Mouse (Mus musculus): Measurements from ENCODE around the gene Sar1b. TPM values are rescaled to one million over a fixed set of nuclear protein-coding genes. Genes with fewer than 3 reads are reported as not detected.
A peak's percentile ranks its signal among the peaks of the same experiment; 100 is the strongest.
"Not testable (repeated sequence)": the region's sequence is repeated elsewhere in the genome, so short reads cannot be mapped to it uniquely, and the experiment has no call there.

Sar1b gene
- polyA plus RNA-seq (2014; fragmentation: Nextera tagmentation; extraction: Ambion mirVana) = 113 and 116 TPM in 2 replicates

DNA sequence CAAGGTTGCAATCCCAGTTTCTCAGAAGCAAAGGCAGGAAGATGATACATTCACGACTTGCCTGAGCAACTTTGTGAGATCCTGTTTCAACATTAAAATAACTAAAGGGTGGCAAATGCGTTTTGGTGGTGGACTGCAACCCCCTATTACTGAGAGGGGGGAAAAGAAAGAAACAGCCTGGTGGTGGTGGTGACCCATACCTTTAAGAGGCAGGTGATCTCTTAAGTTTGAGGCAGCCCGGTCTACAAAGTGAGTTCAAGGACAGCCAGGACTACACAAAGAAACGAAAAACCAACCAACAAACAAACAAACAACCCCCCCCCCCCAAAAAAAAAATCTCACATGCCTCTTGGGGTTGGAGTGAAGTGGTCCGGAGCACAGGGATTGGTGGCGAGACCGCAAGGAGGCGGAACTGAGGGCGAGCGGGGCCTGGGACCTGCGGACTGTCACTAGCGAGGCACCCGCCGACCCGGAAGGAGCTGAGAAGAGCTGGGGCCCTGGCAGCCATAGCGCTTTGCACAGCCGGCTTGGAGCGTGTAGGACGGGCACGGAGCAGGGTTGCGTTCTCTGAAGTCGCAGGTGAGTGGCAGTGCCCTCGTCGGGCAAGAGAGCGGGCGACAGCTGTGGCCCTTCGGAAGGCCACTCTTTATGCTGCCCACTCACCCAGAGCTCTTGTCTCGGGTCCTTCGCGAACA, at the start of gene Sar1b, which contains the start of gene Sec24a:
TSS of gene Sar1b (plus strand) at position 475 of the 695 bp plus-strand sequence.
TSS of gene Sec24a (minus strand) at position 422 of the 695 bp plus-strand sequence.
- ATAC-seq (replicated peaks; ENCODE audit: low FRiP score) = peak; percentile 82
- Histone ChIP-seq H3K27ac (ENCODE audit: low read depth, low read length) (no peak within 1 kb of the TSS), H3K27me3 (ENCODE audit: control insufficient read depth, insufficient read depth, low read length) (no peaks in the 10 kb centered on the region), H3K9ac (ENCODE audit: low read length) (peak within 1 kb of the TSS; percentile 75), H3K4me3 (ENCODE audit: low read depth, low read length) (peak within 1 kb of the TSS; percentile 86), H3K4me2 (ENCODE audit: low read depth, low read length, severe bottlenecking) (peak within 1 kb of the TSS; percentile 92), H3K36me3 (ENCODE audit: control insufficient read depth, insufficient read depth, low read length) (no peaks in the 10 kb centered on the region), H3K4me1 (replicated peaks; ENCODE audit: control insufficient read depth, insufficient read depth, low read length) (peaks cover 2% of the 10 kb centered on the region; the same call in 1 of the 2 replicates), H3K9me3 (ENCODE audit: control insufficient read depth, low read length) (no peaks in the 10 kb centered on the region)
- 2% methylated on average over 30 of the region's 30 CpGs for WGBS
- peak; percentile 90 for DNase-seq (ENCODE audit: low spot score)

GRCm38 (mm10) chr11:51721066-51721465, 42.4 kb upstream of the Sar1b start:
- Histone ChIP-seq H3K36me3 (ENCODE audit: control insufficient read depth, insufficient read depth, low read length) (peaks cover 4% of the 10 kb centered on the region; the same call in 1 of the 2 replicates), H3K4me2 (ENCODE audit: low read depth, low read length, severe bottlenecking) (no peak overlapping the region), H3K4me1 (replicated peaks; ENCODE audit: control insufficient read depth, insufficient read depth, low read length) (no peaks in the 10 kb centered on the region), H3K27me3 (ENCODE audit: control insufficient read depth, insufficient read depth, low read length) (no peaks in the 10 kb centered on the region), H3K27ac (ENCODE audit: low read depth, low read length) (no peak overlapping the region), H3K4me3 (ENCODE audit: low read depth, low read length) (no peak overlapping the region), H3K9me3 (ENCODE audit: control insufficient read depth, low read length) (no peaks in the 10 kb centered on the region), H3K9ac (ENCODE audit: low read length) (no peak overlapping the region)
- no peak for ATAC-seq (replicated peaks; ENCODE audit: low FRiP score)
- 95% methylated on average over 11 of the region's 11 CpGs for WGBS
- no peak for DNase-seq (ENCODE audit: low spot score)

- Histone ChIP-seq H3K4me2 (ENCODE audit: low read depth, low read length, severe bottlenecking) (no peak overlapping the region), H3K4me3 (ENCODE audit: low read depth, low read length) (no peak overlapping the region), H3K27me3 (ENCODE audit: control insufficient read depth, insufficient read depth, low read length) (no peaks in the 10 kb centered on the region), H3K9ac (ENCODE audit: low read length) (no peak overlapping the region), H3K27ac (ENCODE audit: low read depth, low read length) (no peak overlapping the region), H3K9me3 (ENCODE audit: control insufficient read depth, low read length) (no peaks in the 10 kb centered on the region), H3K36me3 (ENCODE audit: control insufficient read depth, insufficient read depth, low read length) (no peaks in the 10 kb centered on the region; the same call in 1 of the 2 replicates), H3K4me1 (replicated peaks; ENCODE audit: control insufficient read depth, insufficient read depth, low read length) (no peaks in the 10 kb centered on the region)
- 90% methylated on average over 1 of the region's 1 CpGs for WGBS
- DNase-seq (ENCODE audit: low spot score) (no peak), ATAC-seq (replicated peaks; ENCODE audit: low FRiP score) (no peak)
Observed at GRCm38 (mm10) chr11:51732883-51733282, 30.6 kb upstream of the Sar1b start.

DNA sequence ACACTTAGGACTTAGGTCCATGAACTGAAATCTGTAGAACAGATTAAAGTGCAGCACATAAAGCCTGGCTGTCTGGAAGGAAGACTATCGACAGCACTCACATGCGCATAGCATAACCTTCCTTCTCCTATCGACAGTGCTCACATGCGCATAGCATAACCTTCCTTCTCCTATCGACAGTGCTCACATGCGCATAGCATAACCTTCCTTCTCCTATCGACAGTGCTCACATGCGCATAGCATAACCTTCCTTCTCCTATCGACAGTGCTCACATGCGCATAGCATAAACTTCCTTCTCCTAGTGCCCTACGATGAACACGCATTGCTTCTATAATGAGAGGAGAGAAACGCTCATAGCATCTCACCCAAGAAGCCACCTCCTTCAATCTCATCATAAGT, 29.3 kb upstream of the Sar1b start:
- H3K9me3 ChIP-seq (ENCODE audit: control insufficient read depth, low read length); H3K9ac ChIP-seq (ENCODE audit: low read length); H3K27ac ChIP-seq (ENCODE audit: low read depth, low read length); H3K4me1 ChIP-seq (replicated peaks; ENCODE audit: control insufficient read depth, insufficient read depth, low read length); ATAC-seq (replicated peaks; ENCODE audit: low FRiP score); DNase-seq (ENCODE audit: low spot score); H3K36me3 ChIP-seq (ENCODE audit: control insufficient read depth, insufficient read depth, low read length); H3K4me3 ChIP-seq (ENCODE audit: low read depth, low read length); H3K27me3 ChIP-seq (ENCODE audit: control insufficient read depth, insufficient read depth, low read length); H3K4me2 ChIP-seq (ENCODE audit: low read depth, low read length, severe bottlenecking): not testable (repeated sequence)
- 95% methylated on average over 11 of the region's 13 CpGs for WGBS

DNA sequence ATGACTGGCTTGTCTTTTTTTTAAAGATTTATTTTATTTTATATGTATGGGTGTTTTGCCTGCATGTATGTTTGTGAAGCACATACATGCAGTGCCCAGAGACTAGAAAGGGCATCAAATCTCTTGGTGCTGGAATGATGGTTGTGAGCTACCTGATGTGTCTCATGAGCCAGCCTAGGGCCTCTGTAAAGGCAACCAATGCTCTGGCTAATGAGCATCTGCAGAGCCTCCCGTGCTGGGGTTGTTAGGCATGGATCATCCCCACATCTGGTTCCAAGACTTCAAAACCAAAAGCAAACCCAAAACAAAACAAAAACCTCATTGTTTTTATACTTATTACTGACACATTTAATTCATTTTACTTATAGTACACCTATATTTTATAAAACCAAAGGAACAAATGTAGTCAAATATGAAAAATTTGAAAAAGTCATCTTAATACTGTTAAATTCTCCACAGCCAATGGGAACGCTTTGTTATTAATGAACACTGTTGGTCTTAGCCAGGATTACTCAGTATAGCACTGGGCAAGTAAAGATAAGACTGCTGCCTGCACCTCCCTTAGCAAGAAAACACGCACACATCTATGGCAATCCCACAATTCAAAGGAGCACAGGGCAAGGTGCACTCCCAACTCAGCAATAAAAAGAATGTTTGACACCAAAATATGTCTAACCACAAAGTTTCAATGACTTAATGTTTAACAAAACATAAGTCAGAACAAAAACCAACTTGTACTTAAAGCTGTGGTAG, 24.7 kb upstream of the Sar1b start:
- Histone ChIP-seq H3K4me3 (ENCODE audit: low read depth, low read length) (no peak overlapping the region), H3K9me3 (ENCODE audit: control insufficient read depth, low read length) (no peaks in the 10 kb centered on the region), H3K27ac (ENCODE audit: low read depth, low read length) (no peak overlapping the region), H3K9ac (ENCODE audit: low read length) (no peak overlapping the region), H3K4me2 (ENCODE audit: low read depth, low read length, severe bottlenecking) (no peak overlapping the region), H3K27me3 (ENCODE audit: control insufficient read depth, insufficient read depth, low read length) (no peaks in the 10 kb centered on the region), H3K36me3 (ENCODE audit: control insufficient read depth, insufficient read depth, low read length) (no peaks in the 10 kb centered on the region; the same call in 1 of the 2 replicates), H3K4me1 (replicated peaks; ENCODE audit: control insufficient read depth, insufficient read depth, low read length) (no peaks in the 10 kb centered on the region)
- 89% methylated on average over 3 of the region's 3 CpGs for WGBS
- ATAC-seq (replicated peaks; ENCODE audit: low FRiP score) = no peak
- no peak for DNase-seq (ENCODE audit: low spot score)

DNA sequence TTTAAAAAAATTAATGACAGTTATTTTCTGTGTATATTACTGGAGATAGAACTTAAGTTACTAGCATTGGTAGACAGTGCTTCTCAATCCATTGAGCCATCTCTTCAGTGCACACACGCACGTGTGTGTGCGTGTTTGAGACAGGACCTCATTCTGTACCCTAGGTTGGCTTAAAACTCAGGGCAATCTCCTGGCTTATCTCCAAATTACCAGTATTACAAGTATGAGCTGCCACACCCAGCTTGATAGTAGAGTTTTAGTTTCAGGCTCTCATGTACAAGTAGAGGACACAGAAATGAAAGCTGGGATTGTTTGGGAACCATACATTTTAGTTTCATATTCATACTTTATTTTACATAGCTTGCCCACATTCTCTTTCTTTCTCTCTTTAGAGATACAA, 22.8 kb upstream of the Sar1b start:
- WGBS = 96% methylated on average over 3 of the region's 3 CpGs
- DNase-seq (ENCODE audit: low spot score) (no peak), ATAC-seq (replicated peaks; ENCODE audit: low FRiP score) (no peak)
- no peak overlapping the region for H3K4me3 ChIP-seq (ENCODE audit: low read depth, low read length)
- H3K9me3 ChIP-seq (ENCODE audit: control insufficient read depth, low read length) = no peaks in the 10 kb centered on the region
- no peak overlapping the region for H3K4me2 ChIP-seq (ENCODE audit: low read depth, low read length, severe bottlenecking)
- H3K27ac ChIP-seq (ENCODE audit: low read depth, low read length) = no peak overlapping the region
- H3K4me1 ChIP-seq (replicated peaks; ENCODE audit: control insufficient read depth, insufficient read depth, low read length) = no peaks in the 10 kb centered on the region
- no peaks in the 10 kb centered on the region for H3K27me3 ChIP-seq (ENCODE audit: control insufficient read depth, insufficient read depth, low read length)
- H3K9ac ChIP-seq (ENCODE audit: low read length) = no peak overlapping the region
- H3K36me3 ChIP-seq (ENCODE audit: control insufficient read depth, insufficient read depth, low read length) = no peaks in the 10 kb centered on the region; the same call in 1 of the 2 replicates

- Histone ChIP-seq H3K27ac (ENCODE audit: low read depth, low read length) (no peak overlapping the region), H3K36me3 (ENCODE audit: control insufficient read depth, insufficient read depth, low read length) (no peaks in the 10 kb centered on the region; the same call in 1 of the 2 replicates), H3K4me3 (ENCODE audit: low read depth, low read length) (no peak overlapping the region), H3K9ac (ENCODE audit: low read length) (no peak overlapping the region), H3K9me3 (ENCODE audit: control insufficient read depth, low read length) (no peaks in the 10 kb centered on the region), H3K4me1 (replicated peaks; ENCODE audit: control insufficient read depth, insufficient read depth, low read length) (no peaks in the 10 kb centered on the region), H3K4me2 (ENCODE audit: low read depth, low read length, severe bottlenecking) (no peak overlapping the region), H3K27me3 (ENCODE audit: control insufficient read depth, insufficient read depth, low read length) (no peaks in the 10 kb centered on the region)
- ATAC-seq (replicated peaks; ENCODE audit: low FRiP score) (no peak), DNase-seq (ENCODE audit: low spot score) (no peak)
- WGBS = 88% methylated on average over 1 of the region's 1 CpGs
Observed at GRCm38 (mm10) chr11:51746096-51746495, 17.4 kb upstream of the Sar1b start.

DNA sequence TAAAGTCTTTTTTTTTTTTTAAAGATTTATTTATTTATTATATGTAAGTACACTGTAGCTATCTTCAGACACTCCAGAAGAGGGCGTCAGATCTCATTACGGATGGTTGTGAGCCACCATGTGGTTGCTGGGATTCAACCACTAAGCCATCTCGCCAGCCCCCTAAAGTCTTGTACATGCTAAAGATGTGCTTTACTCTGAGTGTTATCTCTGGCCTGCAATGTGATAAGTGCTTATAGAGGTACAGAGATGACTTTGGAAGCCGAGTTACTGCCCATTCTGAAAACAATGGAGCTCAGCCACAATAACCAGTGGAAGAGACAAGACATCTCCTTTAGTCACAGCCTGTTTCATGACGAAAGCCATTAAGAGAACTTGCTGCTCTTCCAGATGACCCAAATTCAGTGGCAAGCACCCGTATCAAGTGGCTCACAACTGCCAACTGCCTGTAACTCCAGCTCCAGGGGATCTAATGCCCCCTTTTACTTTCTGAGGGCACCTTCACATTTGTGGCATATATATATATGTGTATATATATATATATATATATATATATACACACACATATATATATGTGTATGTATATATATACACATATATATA, 11.8 kb upstream of the Sar1b start:
- not testable (repeated sequence) for H3K27ac ChIP-seq (ENCODE audit: low read depth, low read length); H3K4me3 ChIP-seq (ENCODE audit: low read depth, low read length); H3K36me3 ChIP-seq (ENCODE audit: control insufficient read depth, insufficient read depth, low read length); H3K4me2 ChIP-seq (ENCODE audit: low read depth, low read length, severe bottlenecking); H3K27me3 ChIP-seq (ENCODE audit: control insufficient read depth, insufficient read depth, low read length); H3K9me3 ChIP-seq (ENCODE audit: control insufficient read depth, low read length); H3K9ac ChIP-seq (ENCODE audit: low read length); DNase-seq (ENCODE audit: low spot score); ATAC-seq (replicated peaks; ENCODE audit: low FRiP score); H3K4me1 ChIP-seq (replicated peaks; ENCODE audit: control insufficient read depth, insufficient read depth, low read length)
- WGBS = 84% methylated on average over 6 of the region's 6 CpGs
